8 mouse cellular contexts compared by ENCODE assay signal in the genomic region with DNA sequence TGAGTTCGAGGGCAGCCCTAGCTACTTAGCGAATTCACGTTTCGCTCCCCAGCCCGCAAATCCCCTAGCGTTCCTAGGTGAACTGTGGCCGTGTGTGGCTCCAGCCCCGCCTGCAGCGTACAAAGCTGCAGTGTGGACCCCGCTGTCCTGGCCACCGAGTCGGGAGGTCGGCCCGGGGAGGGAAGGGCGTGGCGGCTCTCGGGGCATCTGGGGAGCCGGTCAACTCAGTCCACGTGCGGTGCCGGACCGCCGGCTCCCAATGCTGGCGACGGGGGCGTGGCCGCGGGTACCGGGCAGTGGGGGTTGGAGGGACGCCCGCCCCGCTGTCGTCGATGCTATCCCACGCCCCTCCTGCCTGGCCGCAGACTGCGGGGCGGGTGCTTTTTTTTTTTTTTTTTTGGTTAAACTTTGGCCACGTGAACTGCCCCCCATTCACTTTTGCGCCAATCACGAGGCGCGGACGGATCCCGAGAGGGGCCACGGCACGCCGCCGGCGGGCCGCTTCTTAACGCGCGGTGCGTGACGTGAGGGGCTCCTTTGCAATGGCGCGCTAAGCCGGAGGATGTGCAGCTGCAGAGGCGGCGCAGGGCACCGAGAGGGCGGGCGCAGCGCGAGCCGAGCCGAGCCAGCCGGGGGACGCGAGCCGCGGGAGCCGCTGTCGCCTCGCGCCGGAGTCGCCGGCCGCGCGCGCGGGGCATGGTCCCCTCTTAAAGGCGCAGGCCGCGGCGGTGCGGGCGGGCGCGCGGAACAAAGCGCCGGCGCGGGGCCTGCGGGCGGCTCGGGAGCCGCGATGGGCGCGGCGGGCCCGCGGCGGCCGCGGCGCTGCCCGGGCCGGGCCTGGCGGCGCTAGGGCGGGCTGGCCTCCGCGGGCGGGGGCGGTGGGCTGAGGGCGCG. TPM values are rescaled to one million over a fixed set of nuclear protein-coding genes. Genes with fewer than 3 reads are reported as not detected.
DNase-seq lines count a peak whose midpoint lies in the region; ATAC-seq lines count a peak whose summit lies in the region.

A gene (plus strand): TSS at position 555 of the 894 bp plus-strand sequence.

- H3K27ac ChIP-seq in intestine, embryonic 14.5 days (ENCODE audit: low read depth) = peak within 1 kb of the TSS; percentile 87

- intact Hi-C loops in left cerebral cortex, postnatal 14 days (cut with DNase I) = loop anchor here (2.0 kb wide), 1 partner anchor 190 kb away; no protein-coding TSS in a partner anchor

- peak; percentile 95 for DNase-seq in adrenal gland, adult 2 months
- DNase-seq in embryo, embryonic 11 days = peak; percentile 96
- DNase-seq in gastrocnemius, postnatal 25 days = peak; percentile 90
- peak; percentile 95 for DNase-seq in intestine, embryonic 14.5 days (ENCODE audit: low spot score)
- DNase-seq in left cerebral cortex, postnatal 14 days (ENCODE audit: low spot score in 2 of 2) = peak; percentile 90 to 92
- DNase-seq in right cerebral cortex, postnatal 25 days = peak; percentile 95
- DNase-seq in urinary bladder, postnatal 36 days (ENCODE audit: low spot score in 2 of 2) = peak; percentile 81 to 85

- peak within 1 kb of the TSS; percentile 88 for H3K4me3 ChIP-seq in intestine, embryonic 14.5 days (ENCODE audit: low read depth, low read length)

- WGBS in intestine, embryonic 14.5 days = under 1% methylated on average over 114 of the region's 123 CpGs

- no peaks in the 10 kb centered on the region for H3K9me3 ChIP-seq in intestine, embryonic 14.5 days (ENCODE audit: control insufficient read depth, low read length)

- no peaks in the 10 kb centered on the region for H3K36me3 ChIP-seq in intestine, embryonic 14.5 days (ENCODE audit: control insufficient read depth, insufficient read depth, low read length)

- peak; percentile 91 for ATAC-seq in intestine, embryonic 14.5 days (replicated peaks; ENCODE audit: low FRiP score, low TSS enrichment, low read depth)
- ATAC-seq in megakaryocyte-erythroid progenitor cell, adult 5-6 weeks (replicated peaks; ENCODE audit: low FRiP score, low TSS enrichment, poor library complexity, severe bottlenecking) = peak; percentile 39

- H3K4me1 ChIP-seq in intestine, embryonic 14.5 days (replicated peaks; ENCODE audit: control insufficient read depth, insufficient read depth, low read length) = peaks cover 17% of the 10 kb centered on the region

- peak within 1 kb of the TSS; percentile 87 for H3K9ac ChIP-seq in intestine, embryonic 14.5 days (ENCODE audit: low read length)

- H3K4me2 ChIP-seq in intestine, embryonic 14.5 days (ENCODE audit: low read length) = peak within 1 kb of the TSS; percentile 85

- H3K27me3 ChIP-seq in intestine, embryonic 14.5 days (replicated peaks; ENCODE audit: control insufficient read depth, insufficient read depth, low read length) = no peaks in the 10 kb centered on the region

RNA-seq across cellular contexts. Expression of the gene that starts here (rescaled TPM):
- total RNA-seq in adrenal gland, adult 2 months (2021) = 10 to 100 TPM; 12.6 to 17.0 TPM
- 3.2 and 4.1 TPM in 2 replicates for polyA plus RNA-seq in adrenal gland, adult 2 months (2012; rRNA removed)
- total RNA-seq in gastrocnemius, postnatal 25 days (2021) = 1 to 10 TPM; 3.4 to 3.8 TPM
- 18.9 and 21.4 TPM in 2 replicates for polyA plus RNA-seq in intestine, embryonic 14.5 days (2014; fragmentation: Nextera tagmentation; extraction: Ambion mirVana)
- total RNA-seq in left cerebral cortex, postnatal 14 days (2021) = 10 to 100 TPM; 17.2 to 18.5 TPM
- 11.4 and 14.8 TPM in 2 replicates for total RNA-seq in megakaryocyte-erythroid progenitor cell, adult 5-6 weeks (2014; fragmentation: Nextera tagmentation)
- total RNA-seq in megakaryocyte-erythroid progenitor cell, adult 5-6 weeks (2017) = 14.4 and 26.4 TPM in 2 replicates

Comparison
In these comparisons a context has a peak if more than half of its experiments do, and no peak if none do; other contexts are left out.
1. Peak in every context shown above with its lines: DNase-seq, ATAC-seq, H3K4me3 ChIP-seq and H3K27ac ChIP-seq.